Mouse (Mus musculus): Measurements from ENCODE around the gene Aldh16a1. TPM values are rescaled to one million over a fixed set of nuclear protein-coding genes. Genes with fewer than 3 reads are reported as not detected.

Gene Aldh16a1
- total and polyA plus RNA-seq, 2 experiments from 2014 or later, result 12.9 to 22.0 TPM

GRCm38 (mm10) chr7:45095367-45095766, 59.0 kb downstream of the Aldh16a1 start:
- 80% methylated on average over 6 of the region's 6 CpGs for WGBS

GRCm38 (mm10) chr7:45094121-45094520, 60.3 kb downstream of the Aldh16a1 start:
- H3K4me1 ChIP-seq (ENCODE audit: insufficient read depth, low read length), result no peaks in the 10 kb centered on the region
- no peak overlapping the region for H3K27ac ChIP-seq (ENCODE audit: low read depth, low read length)
- no peak for TF ChIP-seq CTCF (IDR thresholded peaks at IDR 0.05)
- DNase-seq (ENCODE audit: low spot score) (no peak), ATAC-seq (ENCODE audit: low FRiP score) (no peak)
- no peaks in the 10 kb centered on the region for H3K36me3 ChIP-seq (ENCODE audit: insufficient read depth, low read length)
- no peaks in the 10 kb centered on the region for H3K27me3 ChIP-seq (ENCODE audit: insufficient read depth, low read length)
- no peak overlapping the region for H3K9ac ChIP-seq (replicated peaks; ENCODE audit: low read length, poor library complexity, severe bottlenecking)
- no peak overlapping the region for H3K4me2 ChIP-seq (ENCODE audit: low read depth, low read length, poor library complexity, severe bottlenecking)
- 77% methylated on average over 7 of the region's 7 CpGs for WGBS
- no peak overlapping the region for H3K4me3 ChIP-seq (ENCODE audit: low read depth, low read length)
- H3K9me3 ChIP-seq (ENCODE audit: low read length), result no peaks in the 10 kb centered on the region

More at GRCm38 (mm10) chr7:45095367-45095766, 59.0 kb downstream of the Aldh16a1 start:
- no peak for TF ChIP-seq CTCF (IDR thresholded peaks at IDR 0.05)
- no peak for ATAC-seq (ENCODE audit: low FRiP score)
- no peak for DNase-seq (ENCODE audit: low spot score)
- Histone ChIP-seq H3K36me3 (ENCODE audit: insufficient read depth, low read length) (no peaks in the 10 kb centered on the region), H3K27me3 (ENCODE audit: insufficient read depth, low read length) (no peaks in the 10 kb centered on the region), H3K4me2 (ENCODE audit: low read depth, low read length, poor library complexity, severe bottlenecking) (no peak overlapping the region), H3K9ac (replicated peaks; ENCODE audit: low read length, poor library complexity, severe bottlenecking) (no peak overlapping the region), H3K4me3 (ENCODE audit: low read depth, low read length) (no peak overlapping the region), H3K9me3 (ENCODE audit: low read length) (no peaks in the 10 kb centered on the region), H3K4me1 (ENCODE audit: insufficient read depth, low read length) (no peaks in the 10 kb centered on the region), H3K27ac (ENCODE audit: low read depth, low read length) (no peak overlapping the region)

GRCm38 (mm10) chr7:45093516-45093905, 60.9 kb downstream of the Aldh16a1 start:
- DNase-seq (ENCODE audit: low spot score) (no peak), ATAC-seq (ENCODE audit: low FRiP score) (no peak)
- H3K9ac ChIP-seq (replicated peaks; ENCODE audit: low read length, poor library complexity, severe bottlenecking), result no peak overlapping the region
- WGBS, result 41% methylated on average over 18 of the region's 18 CpGs
- no peak overlapping the region for H3K4me3 ChIP-seq (ENCODE audit: low read depth, low read length)
- H3K4me1 ChIP-seq (ENCODE audit: insufficient read depth, low read length), result no peaks in the 10 kb centered on the region
- no peaks in the 10 kb centered on the region for H3K36me3 ChIP-seq (ENCODE audit: insufficient read depth, low read length)
- no peaks in the 10 kb centered on the region for H3K27me3 ChIP-seq (ENCODE audit: insufficient read depth, low read length)
- no peak overlapping the region for H3K27ac ChIP-seq (ENCODE audit: low read depth, low read length)
- H3K9me3 ChIP-seq (ENCODE audit: low read length), result no peaks in the 10 kb centered on the region
- TF ChIP-seq CTCF (IDR thresholded peaks at IDR 0.05), result no peak
- no peak overlapping the region for H3K4me2 ChIP-seq (ENCODE audit: low read depth, low read length, poor library complexity, severe bottlenecking)

- Histone ChIP-seq H3K27me3 (ENCODE audit: insufficient read depth, low read length) (no peaks in the 10 kb centered on the region), H3K4me3 (ENCODE audit: low read depth, low read length) (no peak overlapping the region), H3K9me3 (ENCODE audit: low read length) (no peaks in the 10 kb centered on the region), H3K4me2 (ENCODE audit: low read depth, low read length, poor library complexity, severe bottlenecking) (no peak overlapping the region), H3K9ac (replicated peaks; ENCODE audit: low read length, poor library complexity, severe bottlenecking) (no peak overlapping the region), H3K36me3 (ENCODE audit: insufficient read depth, low read length) (no peaks in the 10 kb centered on the region), H3K4me1 (ENCODE audit: insufficient read depth, low read length) (no peaks in the 10 kb centered on the region), H3K27ac (ENCODE audit: low read depth, low read length) (no peak overlapping the region)
- DNase-seq (ENCODE audit: low spot score) (no peak), ATAC-seq (ENCODE audit: low FRiP score) (no peak)
- no peak for TF ChIP-seq CTCF (IDR thresholded peaks at IDR 0.05)
- 74% methylated on average over 12 of the region's 12 CpGs for WGBS
Measured at GRCm38 (mm10) chr7:45092828-45093515, 61.4 kb downstream of the Aldh16a1 start.

- peak within 1 kb of the TSS; percentile 33 for H3K4me3 ChIP-seq (ENCODE audit: low read depth, low read length)
- H3K9me3 ChIP-seq (ENCODE audit: low read length), result no peaks in the 10 kb centered on the region
- no peak within 1 kb of the TSS for H3K27ac ChIP-seq (ENCODE audit: low read depth, low read length)
- H3K4me1 ChIP-seq (ENCODE audit: insufficient read depth, low read length), result no peaks in the 10 kb centered on the region
- ATAC-seq (ENCODE audit: low FRiP score) (peak; percentile 87), DNase-seq (ENCODE audit: low spot score) (peak; percentile 96)
- TF ChIP-seq CTCF (IDR thresholded peaks at IDR 0.05), result no peak
- no peaks in the 10 kb centered on the region for H3K36me3 ChIP-seq (ENCODE audit: insufficient read depth, low read length)
- under 1% methylated on average over 16 of the region's 16 CpGs for WGBS
- H3K9ac ChIP-seq (replicated peaks; ENCODE audit: low read length, poor library complexity, severe bottlenecking), result peak within 1 kb of the TSS; percentile 36; the same call in 1 of the 2 replicates
- H3K27me3 ChIP-seq (ENCODE audit: insufficient read depth, low read length), result no peaks in the 10 kb centered on the region
- H3K4me2 ChIP-seq (ENCODE audit: low read depth, low read length, poor library complexity, severe bottlenecking), result peak within 1 kb of the TSS; percentile 65
Measured at GRCm38 (mm10) chr7:45092048-45092447, 62.3 kb downstream of the Aldh16a1 start, which contains the start of gene Rcn3. Gene Rcn3, minus strand, starts transcription at chr7:45092221.
